Mouse (Mus musculus): ENCODE measurements at regions not wholly inside any gene's neighbourhood (a gene's known extent, or its start where the extent isn't known, plus 50 kb on each side); places are given as distances from the start of the nearest gene placed in this dataset.

DNA sequence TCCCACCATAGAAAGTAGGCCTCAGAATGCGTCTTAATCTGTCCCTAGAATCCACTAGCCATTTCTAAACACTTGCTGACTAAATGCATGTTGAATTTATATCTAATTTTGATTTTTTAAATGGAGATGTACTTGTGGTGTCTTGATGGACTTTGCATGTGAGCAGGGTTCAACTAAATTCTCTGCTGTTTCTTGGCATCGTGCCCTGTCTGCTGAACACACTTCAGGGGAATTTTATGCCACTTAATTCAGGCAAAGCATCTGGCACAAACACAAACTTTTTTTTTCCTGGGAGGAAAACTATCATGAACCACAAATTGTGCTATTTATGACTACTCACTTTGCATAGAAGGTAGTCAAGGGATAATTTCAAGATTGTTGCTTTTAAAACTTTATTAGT, 87.7 kb downstream of the Stc2 start:
- DNase-seq (ENCODE audit: low spot score): no peak

DNA sequence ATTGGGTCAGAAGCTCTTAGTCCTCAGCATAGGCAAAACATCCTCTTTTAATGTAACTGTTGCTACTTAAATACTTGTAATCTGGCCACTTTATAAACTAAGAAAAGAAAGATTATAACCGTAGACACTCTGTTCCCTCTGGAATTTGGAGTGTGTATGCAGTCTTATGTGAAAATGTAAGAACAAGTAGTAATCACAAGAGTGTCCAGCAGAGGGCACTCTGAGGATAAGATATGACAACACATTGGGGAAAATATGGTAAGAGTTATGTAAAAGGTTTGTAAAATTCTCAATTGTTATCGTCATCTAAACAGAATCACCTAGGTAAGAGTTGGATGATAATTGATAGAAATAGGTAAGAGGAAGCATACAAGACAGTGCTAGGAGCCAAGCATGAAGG, 66.2 kb upstream of the Gm17332 start:
- peak; percentile 5 for DNase-seq (ENCODE audit: low spot score)
